Mouse (Mus musculus): Measurements from ENCODE around the gene Clps. TPM values are rescaled to one million over a fixed set of nuclear protein-coding genes. Genes with fewer than 3 reads are reported as not detected.
"Not testable (repeated sequence)": the region's sequence is repeated elsewhere in the genome, so short reads cannot be mapped to it uniquely, and the experiment has no call there.

Gene Clps
- polyA plus RNA-seq, 1 experiment: 0.18 TPM

DNA sequence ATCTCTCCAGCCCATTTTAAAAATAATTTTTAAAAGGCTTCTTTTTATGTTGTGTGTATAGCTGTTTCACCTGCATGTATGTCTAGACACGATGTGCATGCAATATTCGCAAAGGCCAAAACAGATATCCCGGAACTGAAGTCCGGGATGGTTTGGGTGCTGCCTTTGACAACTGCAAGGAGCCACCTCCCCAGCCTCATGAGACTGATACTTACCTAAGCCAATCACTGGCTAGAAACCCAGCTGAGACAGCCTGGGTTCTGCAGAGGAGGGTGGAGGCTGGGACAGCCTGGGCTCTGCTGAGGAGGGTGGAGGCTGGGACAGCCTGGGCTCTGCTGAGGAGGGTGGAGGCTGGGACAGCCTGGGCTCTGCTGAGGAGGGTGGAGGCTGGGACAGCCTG is 6.5 kb downstream of the Clps start:
- not testable (repeated sequence) for DNase-seq (ENCODE audit: extremely low spot score in 1 of 2, low spot score in 1 of 2)

DNA sequence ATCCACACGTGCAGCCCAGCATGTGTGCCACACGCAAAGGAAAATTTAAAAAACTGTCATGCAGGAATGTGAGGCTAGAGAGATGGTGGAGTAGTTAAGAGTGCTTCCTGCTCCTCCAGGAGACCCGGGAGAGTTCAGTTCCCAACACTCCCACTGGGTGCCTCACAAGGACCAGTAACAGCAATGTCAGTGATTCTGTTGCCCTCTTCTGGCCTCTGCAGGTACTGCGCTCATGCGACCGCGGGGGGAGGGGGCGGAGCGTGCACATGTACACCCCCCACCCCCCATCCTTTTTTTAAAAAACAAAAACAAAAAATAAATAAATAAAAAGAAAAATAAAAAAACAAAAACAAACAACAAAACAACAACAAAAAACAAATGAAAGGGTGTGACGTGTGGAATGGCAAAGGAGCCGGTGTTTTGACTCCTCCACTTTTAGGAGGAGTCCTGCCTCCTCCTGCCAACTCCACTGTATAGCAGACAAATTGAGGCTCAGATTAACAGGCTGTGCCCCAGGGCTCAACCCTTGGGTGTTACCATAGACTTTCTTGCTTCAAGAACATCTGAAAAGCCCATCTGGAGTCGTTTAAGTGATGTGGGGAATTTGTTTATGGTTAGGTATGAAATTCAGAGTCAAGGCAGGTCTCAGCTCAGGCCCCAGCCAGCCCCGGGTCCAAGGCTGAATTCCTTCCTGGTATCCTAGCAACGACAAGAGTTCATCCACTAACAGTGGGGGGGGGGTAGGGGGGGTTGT is 7.3 kb downstream of the Clps start:
- peak; percentile 26 to 81 for DNase-seq (ENCODE audit: extremely low spot score in 1 of 2, low spot score in 1 of 2)

DNA sequence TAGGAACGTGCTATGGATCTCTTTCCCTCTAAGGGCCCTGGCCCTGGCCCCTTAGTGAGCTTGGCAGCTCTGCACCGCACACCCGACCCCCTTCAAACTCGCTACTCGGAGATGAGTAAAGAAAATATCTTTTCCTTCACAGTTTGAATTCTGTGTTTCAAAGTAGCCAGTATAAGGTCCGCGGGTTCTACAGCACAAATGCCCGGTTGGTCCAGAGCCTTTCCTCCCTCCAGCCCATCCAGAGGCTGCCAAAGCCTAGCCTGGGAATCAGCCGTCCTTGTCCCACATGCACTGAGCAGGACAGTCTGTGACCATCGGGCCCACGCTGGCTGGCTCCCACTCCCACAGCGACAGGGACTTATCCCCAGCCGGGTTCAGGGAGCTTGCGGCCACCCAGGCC is 11.5 kb downstream of the Clps start, which contains the start of gene Clpsl2:
Gene Clpsl2 (plus strand): TSS at position 301 of the 400 bp plus-strand sequence.
- DNase-seq (ENCODE audit: extremely low spot score in 1 of 2, low spot score in 1 of 2): no peak

DNA sequence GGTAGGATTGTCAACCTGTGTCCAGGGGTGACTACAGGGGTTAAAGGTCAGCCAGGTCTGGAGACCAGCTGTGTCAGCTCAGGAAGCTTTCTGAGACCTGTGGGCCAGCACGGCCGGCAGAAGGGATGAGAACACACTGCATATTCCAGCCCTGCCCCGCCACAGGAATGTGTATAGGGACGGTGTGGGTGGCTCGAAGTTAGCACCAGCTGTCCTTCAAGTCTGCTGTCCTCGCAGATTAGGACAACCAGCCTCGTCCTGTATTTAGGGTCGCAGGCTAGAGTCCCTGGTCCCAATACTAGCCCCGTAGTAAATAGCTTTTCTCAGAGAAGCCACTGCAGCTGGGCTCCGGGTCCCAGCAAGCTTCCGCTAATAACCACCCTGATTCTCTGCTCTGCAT is 12.0 kb downstream of the Clps start:
- no peak for DNase-seq (ENCODE audit: extremely low spot score in 1 of 2, low spot score in 1 of 2)

DNA sequence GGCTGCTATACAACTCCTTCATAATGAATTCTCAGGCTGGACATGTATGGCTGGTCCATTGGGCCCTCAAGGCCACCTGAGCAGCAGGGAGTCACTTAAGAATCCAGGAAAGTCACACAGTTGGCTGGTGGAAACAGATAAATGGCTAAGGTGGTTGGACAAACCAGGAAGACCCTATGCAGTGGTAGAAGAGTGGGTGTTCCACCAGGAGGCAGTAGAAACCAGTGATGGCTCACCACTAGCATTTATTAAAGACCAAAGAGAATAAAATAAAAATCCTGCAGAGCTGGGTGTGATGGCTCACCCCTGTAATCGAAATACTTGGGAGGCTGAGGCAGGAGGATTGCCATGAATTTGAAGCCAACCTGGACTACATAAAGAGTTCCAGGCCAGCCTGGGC is 13.6 kb downstream of the Clps start:
- DNase-seq (ENCODE audit: extremely low spot score in 1 of 2, low spot score in 1 of 2): peak in 1 of 2 experiments; percentile 24

DNA sequence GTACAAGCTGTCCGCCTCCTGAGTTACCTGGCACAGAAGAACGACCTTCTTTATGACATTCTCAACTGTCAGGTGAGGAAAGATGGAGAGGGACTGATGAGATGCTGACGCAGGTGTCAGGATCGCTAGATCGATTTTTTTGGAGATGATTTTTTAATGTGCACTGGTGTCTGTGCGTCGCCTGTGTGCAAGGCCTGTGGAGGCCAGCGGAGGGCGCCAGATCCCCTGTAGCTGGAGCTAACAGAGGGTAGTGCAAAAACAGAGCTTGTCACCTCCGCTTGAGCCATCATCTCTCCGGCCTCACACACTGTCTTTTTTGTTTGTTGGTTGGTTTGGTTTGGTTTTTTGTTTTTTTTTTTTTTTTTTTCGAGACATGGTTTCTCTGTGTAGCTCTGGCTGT is 22.7 kb downstream of the Clps start:
- no peak for DNase-seq (ENCODE audit: extremely low spot score in 1 of 2, low spot score in 1 of 2)

DNA sequence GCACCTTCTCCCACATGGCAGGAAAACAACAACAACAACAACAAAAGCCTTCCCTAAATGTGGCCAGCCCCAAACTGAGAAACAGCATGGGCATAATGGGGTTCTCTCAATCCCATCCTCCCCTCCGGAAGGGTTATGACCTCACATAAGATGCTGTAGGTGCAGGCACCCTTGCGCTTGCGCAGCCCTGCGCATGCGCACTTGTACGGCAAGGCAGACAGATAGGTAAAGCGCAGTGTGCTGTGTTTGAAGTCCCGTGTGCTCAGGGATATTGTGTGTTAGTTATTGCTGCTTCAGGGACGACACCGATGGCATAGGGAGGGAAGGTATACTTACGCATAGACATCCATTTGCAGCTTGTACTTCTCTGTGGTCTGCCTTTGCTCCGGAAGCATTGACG is 27.2 kb downstream of the Clps start:
- no peak for DNase-seq (ENCODE audit: extremely low spot score in 1 of 2, low spot score in 1 of 2)

DNA sequence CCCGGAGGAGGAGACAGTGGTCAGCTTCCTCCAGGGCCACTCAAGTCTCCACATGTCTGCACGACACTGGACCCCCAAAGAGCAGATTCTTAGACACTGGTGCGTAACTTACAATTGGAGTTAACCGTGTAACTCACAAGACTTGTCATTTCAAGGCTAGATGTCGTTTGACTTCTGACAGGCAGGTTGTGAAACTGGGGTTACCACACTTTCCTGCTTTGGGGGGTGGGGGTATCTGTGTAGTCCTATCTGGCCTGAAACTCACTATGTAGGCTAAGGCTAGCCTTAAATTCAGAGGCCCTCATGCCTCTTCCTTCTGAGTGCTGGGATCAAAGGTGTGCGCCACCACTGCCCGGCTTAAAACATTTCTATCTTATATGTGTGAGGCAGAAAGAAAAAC is 28.0 kb downstream of the Clps start:
- DNase-seq (ENCODE audit: extremely low spot score in 1 of 2, low spot score in 1 of 2): no peak

DNA sequence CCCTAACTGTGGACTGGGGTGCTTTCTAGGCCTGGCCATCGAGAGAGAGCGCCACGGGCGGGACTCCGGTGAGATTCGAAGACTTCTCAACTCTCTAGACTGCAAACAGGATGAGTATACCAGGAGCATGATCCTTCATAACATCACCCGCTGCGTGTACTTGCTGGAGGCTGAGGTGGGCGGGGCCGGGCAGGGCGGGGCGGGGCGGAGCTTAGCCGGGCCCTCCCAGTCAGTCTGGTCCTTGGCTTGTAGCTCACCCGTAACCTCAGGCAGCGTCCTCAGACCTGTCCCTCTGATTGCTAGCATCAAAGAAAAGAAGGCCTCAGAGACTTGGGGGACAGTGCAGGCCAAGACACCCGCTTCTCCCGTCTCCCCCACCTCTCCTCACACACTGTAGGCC is 28.6 kb downstream of the Clps start:
- no peak for DNase-seq (ENCODE audit: extremely low spot score in 1 of 2, low spot score in 1 of 2)

DNA sequence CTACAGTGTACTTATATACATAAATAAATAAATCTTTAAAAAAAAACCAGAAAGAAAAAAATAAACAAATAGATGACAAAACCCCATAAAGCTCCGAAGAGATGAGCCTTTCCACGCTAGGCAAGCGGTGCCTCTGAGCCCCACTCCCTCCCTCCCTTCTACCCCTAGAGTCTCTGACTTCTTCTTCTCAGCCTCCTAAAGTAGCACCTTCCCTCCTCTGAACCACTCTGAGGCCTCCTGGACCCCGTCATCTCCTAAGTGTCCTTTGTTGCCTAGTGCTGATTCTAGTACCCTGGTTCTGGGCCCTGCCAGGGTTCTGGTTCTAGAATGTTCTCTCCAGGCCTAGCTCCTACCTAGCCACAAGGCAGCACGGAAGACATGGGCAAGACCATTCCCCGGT is 30.1 kb downstream of the Clps start, which contains the start of gene Armc12:
Gene Armc12 (plus strand): TSS at position 301 of the 400 bp plus-strand sequence.
- no peak for DNase-seq (ENCODE audit: extremely low spot score in 1 of 2, low spot score in 1 of 2)

DNA sequence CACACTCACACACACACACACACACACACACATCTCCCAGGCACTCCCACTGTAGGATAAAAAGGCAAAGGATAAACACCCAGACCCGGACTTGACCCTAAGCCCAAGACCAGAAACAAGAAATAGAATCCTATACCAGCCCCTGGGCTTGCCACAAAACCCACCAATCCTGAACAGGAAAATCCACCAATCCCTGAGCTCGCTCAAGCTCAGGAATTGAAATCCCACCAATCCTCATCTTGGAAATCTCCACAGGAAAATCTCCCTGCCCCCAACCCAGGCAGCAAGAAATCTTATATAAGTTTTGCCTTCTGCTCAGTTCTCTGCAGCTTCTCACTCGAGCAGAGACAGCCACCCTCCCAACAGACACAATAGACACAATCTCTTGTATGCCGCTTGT is 31.4 kb downstream of the Clps start:
- DNase-seq (ENCODE audit: extremely low spot score in 1 of 2, low spot score in 1 of 2): no peak

DNA sequence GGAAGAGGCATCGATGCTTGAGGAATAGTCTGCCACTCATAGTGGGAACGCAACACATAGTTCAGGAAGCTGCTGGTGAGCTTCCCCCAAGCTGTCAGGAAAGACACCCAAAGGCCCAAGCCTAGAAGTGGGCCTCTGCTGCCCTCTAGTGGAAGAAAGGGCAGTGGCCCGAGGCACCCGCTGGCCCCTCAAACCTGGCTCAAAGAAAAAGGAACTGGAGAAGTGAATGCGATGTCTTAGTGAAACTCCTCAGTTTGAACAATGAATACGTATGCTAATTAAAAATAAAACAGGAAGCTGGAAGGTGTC is 32.6 kb downstream of the Clps start:
- DNase-seq (ENCODE audit: extremely low spot score in 1 of 2, low spot score in 1 of 2): peak; percentile 57 to 92

DNA sequence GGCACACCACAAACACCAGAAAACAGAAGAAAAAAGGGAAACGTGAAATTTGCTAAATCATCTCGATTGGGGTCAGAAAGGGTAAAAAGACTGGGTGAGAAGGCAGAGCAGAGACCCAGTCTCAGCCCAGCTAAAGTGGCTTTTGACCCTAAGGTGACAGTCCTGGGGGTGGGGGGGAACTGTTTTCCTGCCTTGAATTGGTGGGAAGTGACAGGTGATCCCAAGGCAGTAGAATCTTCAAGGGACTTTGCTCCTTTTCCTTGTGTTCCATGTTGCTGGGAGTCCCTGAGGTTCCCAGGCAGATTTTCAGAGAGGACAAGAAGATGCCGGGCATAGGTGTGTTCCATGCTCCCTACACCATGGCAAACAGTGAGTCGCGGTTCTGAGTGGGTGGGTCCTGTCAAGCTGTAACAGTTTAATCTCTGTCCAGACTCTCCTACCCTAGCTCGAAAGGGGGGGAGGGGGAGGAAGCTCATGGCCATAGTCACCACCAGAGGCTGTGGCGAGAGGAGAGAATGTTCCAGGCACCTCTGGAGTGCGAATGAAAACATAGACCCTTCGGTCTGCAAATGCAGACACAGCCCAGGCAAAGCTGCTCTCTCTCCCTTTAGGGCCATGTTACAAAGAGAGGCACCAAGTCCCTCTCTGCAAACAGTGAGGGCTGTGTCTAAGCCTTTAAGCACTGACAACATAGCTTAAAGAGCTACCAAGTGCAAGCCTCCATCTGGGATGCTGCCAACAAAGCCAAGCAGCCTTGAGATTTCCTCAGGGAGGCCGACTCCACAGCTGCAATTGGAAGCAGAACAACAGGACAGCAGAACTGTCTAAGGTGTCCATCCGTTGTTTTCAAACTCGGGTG is 33.2 kb downstream of the Clps start:
- DNase-seq (ENCODE audit: extremely low spot score in 1 of 2, low spot score in 1 of 2): no peak

DNA sequence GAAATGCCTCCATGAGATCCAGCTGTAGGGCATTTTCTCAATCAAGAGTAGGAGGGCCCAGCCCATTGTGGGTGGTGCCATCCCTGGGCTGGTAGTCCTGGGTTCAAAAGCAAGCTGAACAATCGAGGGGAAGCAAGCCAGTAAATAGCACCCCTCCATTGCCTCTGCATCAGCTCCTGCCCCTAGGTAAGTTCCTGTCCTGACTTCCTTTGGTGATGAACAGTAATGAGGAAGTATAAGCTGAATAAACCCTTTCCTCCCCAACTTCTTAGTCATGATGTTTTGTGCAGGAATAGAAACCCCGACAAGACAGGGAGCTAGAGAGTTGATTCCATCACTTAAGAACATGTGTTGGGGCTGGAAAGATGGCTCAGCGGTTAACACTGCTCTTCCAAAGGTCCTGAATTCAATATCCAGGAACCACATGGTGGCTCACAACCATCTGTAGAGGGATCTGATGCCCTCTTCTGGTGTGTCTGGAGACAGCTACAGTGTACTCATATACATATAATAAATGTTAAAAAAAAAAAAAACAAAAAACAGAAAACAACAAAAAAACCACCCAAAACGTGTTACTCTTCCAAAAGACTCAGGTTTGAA is 35.6 kb downstream of the Clps start:
- DNase-seq (ENCODE audit: extremely low spot score in 1 of 2, low spot score in 1 of 2): no peak

DNA sequence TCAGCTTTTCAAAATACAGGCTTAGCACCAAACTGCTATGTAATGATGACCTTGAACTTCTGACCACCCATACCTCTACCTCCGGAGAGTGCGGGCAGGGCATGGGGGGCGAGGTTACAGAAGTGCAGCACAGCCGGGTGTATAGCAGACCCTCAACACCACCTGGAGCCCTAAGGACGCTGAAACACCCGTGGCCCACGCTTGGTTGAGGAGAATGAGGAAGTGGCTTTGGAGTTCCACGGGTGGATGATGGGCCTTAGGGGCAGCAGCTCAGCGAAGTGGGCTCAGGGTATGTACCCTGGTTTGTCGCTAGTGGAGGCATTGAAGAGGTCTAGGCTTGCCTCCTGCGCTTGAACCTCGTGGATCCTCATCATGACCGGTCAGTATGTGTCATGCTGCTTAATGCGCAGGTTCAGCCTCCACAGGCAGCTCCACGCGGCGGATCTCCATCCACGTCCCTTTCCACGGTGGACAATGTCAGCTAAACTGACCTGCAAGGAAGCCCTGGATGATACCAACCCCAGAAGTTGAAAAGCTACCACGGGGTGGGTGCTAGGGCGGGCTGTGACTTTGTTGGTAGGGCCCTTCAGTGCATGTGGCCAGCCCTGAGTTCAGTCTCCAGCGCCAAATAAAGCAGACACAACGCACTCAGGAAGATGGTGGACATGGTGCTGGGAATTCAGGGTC is 36.4 kb downstream of the Clps start:
- no peak for DNase-seq (ENCODE audit: extremely low spot score in 1 of 2, low spot score in 1 of 2)

DNA sequence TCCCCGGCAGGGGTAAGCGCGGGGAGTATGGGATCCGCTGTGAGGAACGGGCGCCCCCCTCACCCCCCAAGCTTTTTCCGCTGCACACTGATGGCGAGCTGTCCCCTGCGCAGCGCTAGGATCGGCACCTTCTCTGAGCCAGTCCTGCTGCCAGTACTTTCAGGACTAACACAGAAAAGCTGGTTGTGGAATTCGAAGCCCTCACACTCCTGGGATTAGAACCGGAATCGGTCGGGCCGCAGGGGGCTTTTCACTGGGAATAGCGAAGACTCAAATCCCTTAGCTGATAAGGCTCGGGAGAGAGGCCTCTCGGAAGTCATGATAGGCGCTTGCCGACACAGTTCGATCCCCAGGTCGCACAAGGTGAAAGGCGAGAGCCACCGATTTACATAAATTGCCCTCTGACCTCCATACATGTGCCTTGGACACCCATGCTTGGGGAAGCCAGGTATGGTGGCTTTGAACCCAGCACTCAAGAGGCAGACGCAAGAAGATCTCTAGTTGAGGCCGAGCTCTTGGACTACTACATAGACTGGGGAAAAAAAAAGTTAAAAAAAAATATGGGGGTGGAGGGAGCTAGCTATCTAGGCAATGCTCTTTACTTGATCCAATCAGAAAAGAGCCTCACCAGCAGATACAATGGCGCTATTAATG is 37.1 kb downstream of the Clps start:
- no peak for DNase-seq (ENCODE audit: extremely low spot score in 1 of 2, low spot score in 1 of 2)

DNA sequence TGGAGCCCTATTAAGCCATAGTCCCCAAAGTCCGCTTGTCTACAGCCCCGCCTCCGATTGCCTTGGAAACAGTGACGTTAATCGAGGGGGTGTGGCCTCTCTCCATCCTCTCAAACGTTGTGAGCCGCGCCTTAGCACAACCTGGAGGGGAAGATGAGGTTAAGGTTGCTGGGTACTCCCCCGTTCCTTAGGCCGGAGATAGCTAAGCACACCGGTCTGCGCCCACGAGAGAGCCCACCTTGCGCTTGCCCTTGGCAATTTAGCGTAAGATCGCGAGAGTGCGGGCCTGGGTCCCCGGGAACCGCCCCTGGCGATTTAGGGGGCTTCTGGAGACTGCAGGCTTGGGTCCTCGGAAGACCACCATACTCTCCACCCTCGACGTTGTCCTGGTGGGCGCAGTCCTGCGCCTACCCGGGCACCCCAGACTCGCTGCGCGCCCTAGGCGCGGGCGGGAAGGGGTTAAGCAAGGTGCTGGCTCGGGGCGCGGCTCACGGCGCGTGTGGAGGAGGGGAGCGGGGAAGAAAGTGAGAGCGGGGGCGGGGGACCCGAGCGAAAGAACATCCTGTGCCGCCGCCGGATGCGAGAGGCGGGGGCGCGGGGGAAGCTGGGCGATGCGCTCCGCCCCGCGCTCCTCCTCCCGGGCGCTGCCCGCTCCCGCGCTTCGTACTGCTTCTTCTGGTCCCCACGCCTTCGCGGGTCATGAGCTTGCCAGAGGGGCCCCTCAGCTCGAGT is 37.8 kb downstream of the Clps start:
- peak; percentile 92 to 97 for DNase-seq (ENCODE audit: extremely low spot score in 1 of 2, low spot score in 1 of 2)

DNA sequence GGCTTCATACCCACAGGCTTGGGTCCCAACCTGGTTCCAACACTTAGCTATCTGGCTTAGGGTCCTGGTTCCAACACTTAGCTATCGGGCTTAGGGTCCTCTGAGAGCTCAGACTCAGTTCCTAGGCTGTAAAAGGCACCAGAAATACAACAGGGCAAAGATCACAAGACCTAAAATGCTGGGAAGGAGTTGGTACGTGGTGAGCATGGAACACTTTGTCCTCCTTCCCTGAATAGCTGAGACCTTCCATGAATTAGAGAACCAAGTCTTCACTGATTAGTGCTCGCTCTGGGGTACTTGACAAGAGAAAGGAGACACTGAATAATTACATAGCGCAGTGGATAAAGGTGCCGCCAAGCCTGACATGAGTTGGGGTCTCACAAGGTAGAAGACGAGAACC is 38.6 kb downstream of the Clps start:
- no peak for DNase-seq (ENCODE audit: extremely low spot score in 1 of 2, low spot score in 1 of 2)

DNA sequence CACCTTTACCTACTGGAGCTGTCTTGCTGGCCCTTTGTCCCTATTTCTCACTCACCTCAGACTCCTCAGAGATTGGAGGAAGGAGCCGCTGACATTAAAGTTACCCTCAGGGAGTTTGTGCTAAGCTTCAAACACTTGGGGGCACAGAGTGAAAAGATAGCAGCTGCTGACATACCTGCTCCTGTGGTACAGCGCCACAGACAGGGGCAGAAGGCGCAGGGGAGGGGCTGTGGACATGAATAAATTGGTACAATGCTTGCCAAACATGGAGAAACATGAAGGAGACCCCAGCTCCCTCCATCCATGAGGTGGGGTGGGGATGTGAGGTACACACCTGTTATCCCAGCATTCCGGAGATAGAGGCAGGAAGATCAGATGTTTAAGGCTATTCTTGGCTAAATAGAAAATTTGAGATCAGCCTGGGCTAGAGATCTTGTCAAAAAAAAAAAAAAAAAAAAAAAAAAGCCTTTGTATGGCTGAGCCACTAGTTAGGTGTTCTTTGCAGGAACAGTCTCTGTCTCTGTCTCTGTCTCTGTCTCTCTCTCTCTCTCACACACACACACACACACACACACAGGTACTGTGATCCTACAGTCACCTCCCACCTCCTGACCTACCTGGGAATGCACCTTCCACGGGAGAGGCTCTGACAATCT is 39.4 kb downstream of the Clps start:
- DNase-seq (ENCODE audit: extremely low spot score in 1 of 2, low spot score in 1 of 2): no peak

All from frontal cortex, adult 2 months (tissue).